Comparison of ENCODE assay signal across 7 mouse cellular contexts in the genomic region with DNA sequence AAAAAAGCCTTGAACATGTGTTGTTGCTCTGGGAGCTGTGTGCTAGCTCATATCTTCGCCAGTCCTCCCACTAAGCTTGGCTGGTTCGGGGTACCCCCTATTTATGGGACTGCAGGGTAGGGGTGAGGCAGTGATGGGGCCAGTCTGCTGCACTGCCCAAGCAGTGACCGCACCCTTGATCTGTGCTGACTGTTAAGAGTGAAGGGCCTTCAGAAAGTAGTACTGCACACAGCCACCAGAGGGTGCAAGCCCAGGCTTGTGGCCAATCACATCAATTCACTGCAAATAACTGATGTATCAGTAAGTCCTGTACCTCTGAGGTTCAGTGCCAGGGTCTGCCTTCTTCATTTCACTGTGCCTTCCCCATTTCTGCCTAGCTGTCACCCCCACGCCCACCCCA. TPM values are rescaled to one million over a fixed set of nuclear protein-coding genes. Genes with fewer than 3 reads are reported as not detected.
DNase-seq lines count a peak whose midpoint lies in the region; ATAC-seq lines count a peak whose summit lies in the region.

No protein-coding gene starts in this region.

- H3K9me3 ChIP-seq in forebrain, embryonic 15.5 days = no peaks in the 10 kb centered on the region
- no peaks in the 10 kb centered on the region for H3K9me3 ChIP-seq in hindbrain, embryonic 15.5 days

- H3K4me1 ChIP-seq in forebrain, embryonic 15.5 days = peaks cover 6% of the 10 kb centered on the region
- H3K4me1 ChIP-seq in hindbrain, embryonic 15.5 days (replicated peaks) = peaks cover 12% of the 10 kb centered on the region

- H3K27me3 ChIP-seq in forebrain, embryonic 15.5 days = no peaks in the 10 kb centered on the region
- no peaks in the 10 kb centered on the region for H3K27me3 ChIP-seq in hindbrain, embryonic 15.5 days

- H3K9ac ChIP-seq in forebrain, embryonic 15.5 days (replicated peaks) = no peak overlapping the region
- no peak overlapping the region for H3K9ac ChIP-seq in hindbrain, embryonic 15.5 days

- DNase-seq in T-cell, adult 2 months (ENCODE audit: low spot score) = peak; percentile 72
- DNase-seq in cerebellum, adult 11 months = peak; percentile 76
- DNase-seq in layer of hippocampus, postnatal 36 days = peak; percentile 70 to 74
- DNase-seq in lung, postnatal 36 days = peak; percentile 90
- DNase-seq in right cerebral cortex, postnatal 36 days (ENCODE audit: low spot score in 2 of 2) = peak; percentile 57 to 61

- peaks cover 19% of the 10 kb centered on the region for H3K36me3 ChIP-seq in forebrain, embryonic 15.5 days
- H3K36me3 ChIP-seq in hindbrain, embryonic 15.5 days = peaks cover 12% of the 10 kb centered on the region

- WGBS in forebrain, embryonic 15.5 days = 31% methylated on average over 4 of the region's 4 CpGs
- 38% methylated on average over 4 of the region's 4 CpGs for WGBS in hindbrain, embryonic 15.5 days

- H3K27ac ChIP-seq in forebrain, embryonic 15.5 days (replicated peaks) = no peak overlapping the region
- no peak overlapping the region for H3K27ac ChIP-seq in hindbrain, embryonic 15.5 days (replicated peaks)

- peak; percentile 27 for ATAC-seq in forebrain, embryonic 15.5 days (replicated peaks)
- ATAC-seq in hindbrain, embryonic 15.5 days (ENCODE audit: low FRiP score, low read depth) = 0 out of 2 replicates have a peak, but pooled peaks have one; percentile 14

- H3K4me3 ChIP-seq in forebrain, embryonic 15.5 days = no peak overlapping the region
- no peak overlapping the region for H3K4me3 ChIP-seq in hindbrain, embryonic 15.5 days

- H3K4me2 ChIP-seq in forebrain, embryonic 15.5 days (replicated peaks) = no peak overlapping the region
- H3K4me2 ChIP-seq in hindbrain, embryonic 15.5 days = no peak overlapping the region

RNA-seq across cellular contexts. Expression of a gene that starts 13.9 kb away (rescaled TPM):
- 59.0 and 63.2 TPM in 2 replicates for polyA plus RNA-seq in forebrain, embryonic 15.5 days (2015; fragmentation: Nextera tagmentation; extraction: Ambion mirVana)
- polyA plus RNA-seq in hindbrain, embryonic 15.5 days (2015; fragmentation: Nextera tagmentation; extraction: Ambion mirVana) = 52.3 and 60.9 TPM in 2 replicates
- 10 to 100 TPM; 11.4 to 13.1 TPM for total RNA-seq in layer of hippocampus, postnatal 36 days (2021)

RNA-seq across cellular contexts. Expression of a gene that starts 20.5 kb away (rescaled TPM):
- 46.1 and 48.1 TPM in 2 replicates for polyA plus RNA-seq in forebrain, embryonic 15.5 days (2015; fragmentation: Nextera tagmentation; extraction: Ambion mirVana)
- polyA plus RNA-seq in hindbrain, embryonic 15.5 days (2015; fragmentation: Nextera tagmentation; extraction: Ambion mirVana) = 53.0 and 56.6 TPM in 2 replicates
- total RNA-seq in layer of hippocampus, postnatal 36 days (2021) = 10 to 100 TPM; 55.4 to 56.3 TPM

RNA-seq across cellular contexts. Expression of a gene that starts 26.2 kb away (rescaled TPM):
- polyA plus RNA-seq in forebrain, embryonic 15.5 days (2015; fragmentation: Nextera tagmentation; extraction: Ambion mirVana) = 8.3 and 9.1 TPM in 2 replicates
- 13.7 and 14.4 TPM in 2 replicates for polyA plus RNA-seq in hindbrain, embryonic 15.5 days (2015; fragmentation: Nextera tagmentation; extraction: Ambion mirVana)
- total RNA-seq in layer of hippocampus, postnatal 36 days (2021) = 10 to 100 TPM; 43.8 to 45.6 TPM

RNA-seq across cellular contexts. Expression of a gene that starts 44.7 kb away (rescaled TPM):
- 67.3 and 67.7 TPM in 2 replicates for polyA plus RNA-seq in forebrain, embryonic 15.5 days (2015; fragmentation: Nextera tagmentation; extraction: Ambion mirVana)
- polyA plus RNA-seq in hindbrain, embryonic 15.5 days (2015; fragmentation: Nextera tagmentation; extraction: Ambion mirVana) = 49.3 and 51.3 TPM in 2 replicates
- 10 to 100 TPM; 54.8 to 57.8 TPM for total RNA-seq in layer of hippocampus, postnatal 36 days (2021)

RNA-seq across cellular contexts. Expression of a gene that starts 58.5 kb away (rescaled TPM):
- polyA plus RNA-seq in forebrain, embryonic 15.5 days (2015; fragmentation: Nextera tagmentation; extraction: Ambion mirVana) = 22.6 and 24.4 TPM in 2 replicates
- polyA plus RNA-seq in hindbrain, embryonic 15.5 days (2015; fragmentation: Nextera tagmentation; extraction: Ambion mirVana) = 30.2 and 32.3 TPM in 2 replicates
- 10 to 100 TPM; 87.3 to 88.1 TPM for total RNA-seq in layer of hippocampus, postnatal 36 days (2021)
